Mouse (Mus musculus) neutrophil, adult 5-6 weeks (primary cell): ENCODE measurements at regions not wholly inside any gene's neighbourhood (a gene's known extent, or its start where the extent isn't known, plus 50 kb on each side); places are given as distances from the start of the nearest gene placed in this dataset.
A peak's percentile ranks its signal among the peaks of the same experiment; 100 is the strongest.

Experiments
- ATAC-seq: fragments of 151-379, 151-347 bp; 2 replicates; pipeline ENCODE4 v1.8.0; 2017; ENCODE audit warnings: mild to moderate bottlenecking, moderate TSS enrichment; ENCODE audit not compliant: insufficient number of reproducible peaks, poor library complexity, low FRiP score, severe bottlenecking; ENCODE audit errors: extremely low read depth

DNA sequence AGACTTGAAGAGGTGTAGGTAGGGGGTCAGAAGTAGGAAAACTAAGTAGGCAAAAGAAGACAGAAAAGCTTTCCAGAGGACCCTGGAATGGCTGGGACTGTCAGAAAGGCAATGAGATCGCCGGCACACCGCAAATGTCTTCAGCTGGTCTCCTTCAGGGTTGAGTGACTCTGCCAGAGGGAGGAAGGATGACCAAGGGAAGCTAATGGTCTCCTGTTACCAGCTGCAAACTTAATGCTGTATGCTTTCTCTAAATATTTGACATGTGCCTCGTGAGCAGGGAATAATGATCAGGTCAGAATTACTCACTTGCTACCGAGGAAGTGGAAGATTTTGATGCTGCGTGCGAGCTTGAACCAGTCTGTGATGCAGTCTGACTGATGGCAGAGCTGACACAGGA, 125.2 kb upstream of the Syt6 start:
- ATAC-seq: no peak

DNA sequence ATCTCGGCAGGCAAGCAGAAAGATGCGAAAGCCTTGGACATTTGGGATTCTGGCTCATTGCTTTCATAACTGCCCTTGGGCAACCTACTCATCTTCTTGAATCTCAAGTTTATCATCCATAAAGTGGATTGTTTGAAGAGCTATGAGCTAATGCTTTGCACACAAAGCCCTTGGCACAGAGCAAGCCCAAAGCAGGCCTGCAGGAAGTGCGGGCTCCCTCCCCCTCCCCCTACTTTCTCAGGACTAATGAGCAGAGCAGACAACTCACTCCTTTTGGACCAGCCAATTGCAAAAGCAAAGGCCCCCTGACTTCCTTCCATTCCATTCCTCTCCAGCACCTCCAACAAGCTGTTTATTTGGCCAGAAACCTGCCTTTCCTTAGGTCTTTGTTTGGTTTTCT, 123.1 kb upstream of the Syt6 start:
- no peak for ATAC-seq

DNA sequence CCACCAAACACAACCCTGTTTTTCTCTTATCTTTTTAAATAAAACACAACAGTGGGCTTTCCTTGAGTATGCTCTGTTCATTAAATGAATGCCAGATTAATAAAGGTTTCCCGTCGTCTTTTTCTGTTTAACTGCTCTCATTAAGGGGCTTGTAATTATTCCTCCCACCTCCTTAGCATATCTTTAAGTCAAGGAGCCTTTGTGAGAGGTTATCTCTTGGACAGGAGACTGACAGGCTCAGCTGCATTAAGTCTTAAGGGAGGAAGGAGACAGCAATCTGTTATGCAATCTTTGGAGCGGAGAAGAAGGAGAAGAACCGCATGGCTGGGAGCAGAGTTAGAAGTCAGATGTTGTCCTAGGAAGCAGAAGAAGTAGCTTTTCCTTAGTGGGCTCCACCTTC, 111.3 kb upstream of the Syt6 start:
- ATAC-seq: no peak

DNA sequence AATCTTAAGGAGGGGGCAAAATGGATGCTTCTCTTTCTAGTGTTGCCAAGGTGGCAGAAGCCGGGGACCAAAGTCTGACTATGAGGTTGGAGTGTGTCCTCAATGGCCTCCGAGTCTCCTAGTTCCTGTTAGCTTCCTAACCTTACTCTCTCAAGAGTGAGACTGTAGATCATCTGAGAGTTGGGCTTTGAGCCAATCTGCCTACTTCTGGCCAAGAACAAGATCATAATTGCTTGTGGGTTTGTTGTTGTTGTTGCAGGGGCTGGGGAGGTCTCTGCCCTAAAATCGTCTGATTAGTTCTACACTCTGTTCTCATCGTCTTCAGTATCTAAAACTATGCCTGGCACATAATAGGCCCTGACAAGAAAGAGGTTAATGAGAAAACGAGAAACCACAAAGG, 110.8 kb upstream of the Syt6 start:
- ATAC-seq: no peak

DNA sequence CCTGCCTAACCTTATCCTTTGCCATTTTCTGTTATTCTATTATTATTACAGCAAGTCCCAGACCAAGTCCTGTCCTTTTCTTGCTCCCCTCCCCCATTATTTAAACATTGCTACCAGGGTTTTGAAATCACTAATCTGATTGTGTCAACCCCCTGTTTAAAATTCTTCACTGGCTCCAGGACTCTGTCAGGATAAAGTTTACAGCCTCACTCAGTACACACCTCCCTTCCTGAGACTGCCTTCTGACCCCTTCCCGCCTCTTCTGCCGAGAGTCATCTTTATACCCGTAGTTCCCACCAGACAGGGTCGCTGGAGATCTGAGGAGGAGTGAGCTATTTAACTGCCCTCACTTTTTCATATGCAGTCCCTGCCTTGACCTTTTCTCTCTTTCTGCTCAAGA, 110.3 kb upstream of the Syt6 start:
- no peak for ATAC-seq

DNA sequence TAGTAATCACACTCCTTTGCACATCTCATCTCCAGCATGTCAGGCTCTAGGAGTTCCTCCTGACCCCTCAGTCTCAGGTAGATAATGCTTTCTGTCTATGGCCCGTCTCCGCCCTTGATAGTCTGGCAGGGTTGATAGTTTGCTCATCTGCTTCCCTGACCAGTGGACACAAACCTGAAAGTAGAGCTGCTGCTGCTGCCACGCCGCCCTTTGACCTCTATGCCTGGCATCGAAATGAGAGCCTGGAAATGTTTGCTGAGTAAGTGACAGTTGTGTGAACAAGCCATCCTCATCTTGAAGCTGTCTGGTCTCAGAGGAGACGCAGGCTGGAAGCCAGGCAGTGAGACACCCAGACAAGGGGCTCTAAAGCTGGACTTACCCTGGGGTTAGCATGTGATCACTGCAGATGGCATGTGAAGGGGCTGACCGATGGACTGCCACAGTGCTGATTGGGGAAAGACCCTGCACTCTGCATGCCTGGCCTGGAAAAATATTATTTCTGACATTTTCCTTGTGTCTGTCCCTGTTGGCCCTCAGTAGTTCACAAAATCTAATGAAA, 109.8 kb upstream of the Syt6 start:
- no peak for ATAC-seq

DNA sequence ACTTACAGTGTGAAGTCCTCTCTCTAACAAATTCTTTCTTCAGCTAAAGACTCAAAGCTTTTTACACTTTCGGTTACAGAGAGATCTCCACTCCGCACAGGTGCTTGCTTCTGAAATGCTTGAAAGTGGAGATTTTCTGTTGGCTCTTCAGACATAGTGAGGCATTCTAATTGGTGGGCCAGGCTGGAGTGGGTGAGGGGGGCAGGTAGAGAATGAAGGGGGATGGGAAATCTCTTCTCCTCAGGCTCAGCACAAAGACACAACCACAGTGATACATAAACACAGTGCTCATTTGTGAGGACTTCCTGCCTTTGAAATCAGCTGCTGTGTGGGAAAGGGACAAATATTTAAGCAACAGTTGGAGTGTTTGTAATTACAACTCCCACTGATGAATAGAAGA, 109.1 kb upstream of the Syt6 start:
- no peak for ATAC-seq

DNA sequence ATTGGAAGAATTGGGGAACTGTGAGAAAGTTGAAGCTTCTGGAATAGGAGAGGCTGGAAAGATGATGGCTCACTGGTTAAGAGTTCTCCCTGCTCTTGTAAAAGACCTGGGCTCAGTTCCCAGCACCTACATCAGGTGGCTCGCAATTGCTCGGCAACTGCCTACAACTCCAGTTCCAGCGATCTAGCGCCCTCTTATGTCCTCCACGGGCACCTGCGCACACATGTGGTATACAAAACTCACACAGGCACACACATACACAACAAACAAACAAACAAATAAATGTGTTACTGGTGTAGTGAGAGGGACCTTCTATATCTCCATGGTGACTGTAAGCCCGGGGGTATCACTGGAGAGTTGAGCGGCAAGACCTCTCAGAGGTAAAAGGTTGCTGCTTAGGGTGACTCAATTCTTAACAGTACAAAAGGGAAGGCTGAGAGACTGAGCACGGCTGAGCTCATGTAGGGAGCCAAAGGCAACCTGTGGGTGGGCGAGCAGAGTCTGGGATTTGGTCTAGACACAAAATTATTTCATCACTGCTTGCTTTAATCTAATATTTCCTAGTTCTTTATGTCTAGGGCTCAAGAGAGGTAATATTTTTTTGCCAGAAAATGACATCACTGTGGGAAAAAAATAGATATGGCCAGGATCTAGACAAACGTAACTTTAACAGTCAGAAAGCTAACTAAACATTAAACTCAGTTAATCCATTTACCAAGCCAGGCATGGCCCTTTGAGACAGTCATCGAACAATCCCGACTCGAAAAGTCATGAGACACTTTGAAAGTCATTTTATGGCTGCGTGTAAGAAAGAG, 104.2 kb upstream of the Syt6 start:
- no peak for ATAC-seq

DNA sequence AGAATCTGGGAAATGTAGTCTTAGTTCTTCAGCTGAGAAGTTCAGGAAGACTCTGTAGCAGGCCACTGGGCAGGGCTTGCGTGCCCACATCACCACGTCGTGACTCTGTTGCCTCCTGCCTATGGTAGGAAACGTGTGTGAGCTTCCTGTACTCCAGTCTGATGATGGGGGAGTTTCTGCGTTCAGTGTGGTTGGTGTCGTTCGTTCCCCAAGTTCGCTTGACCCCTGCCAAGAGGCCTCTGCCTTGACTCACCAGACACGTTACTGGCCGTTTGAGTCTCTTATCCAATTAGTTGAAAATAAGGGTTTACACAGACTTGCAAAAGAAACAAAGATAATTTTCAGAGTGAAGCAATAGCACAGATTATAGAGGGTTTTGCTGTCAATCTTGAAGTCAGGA, 102.4 kb upstream of the Syt6 start:
- no peak for ATAC-seq

DNA sequence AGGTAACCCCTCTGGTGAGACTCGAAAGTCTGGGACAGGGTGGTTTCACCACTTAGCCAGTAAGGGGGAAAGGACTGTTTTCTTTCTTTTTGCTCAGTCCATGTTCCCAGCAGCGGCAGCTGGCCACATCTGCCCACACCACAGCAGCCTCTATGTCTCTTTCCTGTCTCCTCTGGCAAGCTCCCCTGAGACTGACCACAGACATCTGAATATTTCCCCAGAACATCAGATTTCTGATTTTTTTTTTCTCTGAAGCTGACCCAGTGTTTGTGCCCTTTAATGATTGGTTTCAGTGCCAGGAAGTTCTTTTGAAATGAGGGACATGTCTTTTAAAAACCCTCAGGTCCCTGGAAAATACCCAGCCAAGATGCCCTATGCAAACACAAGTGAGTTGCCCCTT, 101.7 kb upstream of the Syt6 start:
- no peak for ATAC-seq

DNA sequence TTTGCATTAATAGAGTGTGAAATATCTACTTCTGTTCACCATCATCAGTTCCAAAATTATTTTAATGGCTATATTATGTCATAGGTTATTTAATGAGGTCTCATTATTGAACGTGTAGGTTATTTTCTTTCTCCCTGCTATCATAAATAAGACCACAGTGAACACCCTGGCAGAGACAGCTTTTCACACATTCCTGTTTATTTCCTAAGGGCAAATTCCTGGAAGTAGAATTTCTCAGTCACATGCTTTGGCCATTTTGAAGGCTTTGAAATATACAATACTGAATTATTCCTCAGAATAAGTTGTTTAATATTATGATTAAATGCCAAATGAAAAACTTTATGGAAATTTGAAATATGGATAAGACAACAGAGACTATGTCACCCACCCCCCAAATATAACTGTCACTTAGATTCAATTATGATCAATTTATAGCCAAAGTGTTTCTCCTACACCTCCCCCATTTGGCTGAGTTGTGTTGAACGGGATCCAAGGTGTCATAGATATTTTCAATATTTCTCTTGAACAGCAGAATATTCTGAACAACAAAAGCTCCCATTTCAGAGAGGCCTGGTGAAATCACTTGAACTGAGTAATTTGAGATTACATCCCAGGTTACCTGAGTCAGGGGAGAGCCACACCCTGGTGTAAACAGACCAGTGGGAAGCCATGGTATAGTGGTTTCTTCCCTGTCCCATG, 95.0 kb upstream of the Syt6 start:
- no peak for ATAC-seq

DNA sequence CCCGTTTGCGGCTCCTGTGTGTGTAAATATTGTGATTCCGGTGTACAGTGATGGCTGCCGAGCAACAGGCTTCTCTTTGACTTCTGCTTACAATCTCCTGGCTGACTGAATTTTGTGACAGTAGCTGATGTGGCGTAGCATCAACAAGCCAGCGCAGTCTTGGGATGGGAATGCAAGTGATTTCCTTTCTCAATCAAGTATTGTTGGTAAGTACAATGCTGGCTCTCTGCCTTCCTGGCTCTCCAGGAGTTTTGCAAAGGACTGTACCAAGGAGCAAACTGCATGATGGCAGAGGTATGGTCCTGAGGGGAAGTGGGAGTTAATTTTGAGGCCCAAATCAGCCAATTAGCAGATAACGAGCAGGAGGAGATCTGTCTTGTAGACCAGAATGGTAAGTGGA, 94.4 kb upstream of the Syt6 start:
- no peak for ATAC-seq

DNA sequence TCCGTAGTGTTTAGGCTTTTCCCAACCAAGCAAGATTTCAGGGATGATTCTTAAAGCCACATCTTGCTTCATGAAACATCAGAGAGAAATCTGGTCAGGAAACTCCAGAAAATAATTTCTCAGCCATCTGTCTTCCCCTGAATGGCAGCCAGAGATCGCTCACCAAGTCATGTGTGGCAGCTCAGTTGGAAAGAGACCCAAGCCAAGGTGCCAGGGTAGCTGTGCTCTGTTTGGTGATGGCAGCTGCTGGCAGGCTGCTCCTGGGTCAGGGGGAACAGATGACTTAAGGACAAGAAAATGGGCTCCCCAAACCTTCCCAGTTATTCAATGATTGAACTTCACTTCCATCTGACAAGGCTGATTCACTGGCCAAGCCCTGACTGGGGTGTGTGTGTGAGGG, 91.7 kb upstream of the Syt6 start:
- no peak for ATAC-seq

DNA sequence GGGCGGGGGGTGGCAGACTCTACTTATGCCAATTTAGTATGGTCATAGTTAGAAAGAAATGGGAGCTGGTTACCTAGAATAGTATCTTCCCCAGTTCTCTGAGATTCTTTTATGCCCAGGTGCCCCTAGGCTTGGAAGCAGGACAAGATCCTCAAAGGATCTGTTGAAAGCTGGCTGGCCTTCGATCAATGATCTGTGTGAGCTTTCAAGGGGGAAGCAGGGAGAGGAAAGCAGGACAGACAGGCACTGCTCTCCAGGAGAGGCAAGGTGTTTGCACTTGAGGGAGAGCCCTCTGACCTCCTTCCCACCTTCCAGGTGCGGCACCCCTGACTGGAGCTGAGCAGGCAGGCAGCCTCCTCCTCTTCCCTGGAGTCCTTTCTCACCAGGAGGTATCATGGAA, 91.3 kb upstream of the Syt6 start:
- ATAC-seq: no peak

DNA sequence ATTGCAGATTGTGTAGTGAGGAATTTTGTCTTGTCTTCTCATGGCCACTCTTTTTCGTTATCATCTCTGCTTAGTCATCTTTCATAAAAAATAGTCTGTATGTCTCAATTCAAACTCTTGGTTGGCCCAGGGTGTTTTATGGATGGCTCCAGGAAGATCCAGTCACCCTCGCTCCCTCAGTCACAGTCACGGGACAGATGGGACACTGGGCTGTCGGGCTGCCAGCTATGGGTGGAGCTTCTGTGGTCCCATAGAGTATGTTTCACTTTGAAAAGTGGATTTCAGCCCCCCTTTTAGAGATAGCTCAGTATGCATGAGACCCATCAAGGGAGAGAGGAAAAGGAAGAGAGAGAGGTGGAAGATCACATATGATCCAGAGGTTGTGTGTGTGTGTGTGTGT, 85.2 kb upstream of the Syt6 start:
- no peak for ATAC-seq

DNA sequence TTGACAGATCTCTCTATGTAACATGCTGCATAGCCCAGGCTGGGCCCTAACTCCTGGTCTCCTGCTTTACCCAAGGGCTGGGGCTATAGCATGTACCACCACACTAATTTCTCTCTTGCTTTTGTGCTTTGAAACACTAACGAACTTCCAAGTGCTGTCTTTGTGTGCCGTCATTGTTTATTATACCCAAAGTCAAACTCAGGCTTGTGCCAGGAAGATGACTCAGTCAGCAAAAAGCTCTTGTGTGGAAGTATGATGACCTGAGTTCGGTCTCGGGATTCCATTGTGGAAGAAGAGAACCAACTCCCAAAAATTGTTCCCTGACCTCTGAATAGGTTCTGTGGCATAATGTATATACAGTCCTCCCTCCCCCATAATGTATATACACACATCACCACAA, 84.1 kb upstream of the Syt6 start:
- no peak for ATAC-seq

DNA sequence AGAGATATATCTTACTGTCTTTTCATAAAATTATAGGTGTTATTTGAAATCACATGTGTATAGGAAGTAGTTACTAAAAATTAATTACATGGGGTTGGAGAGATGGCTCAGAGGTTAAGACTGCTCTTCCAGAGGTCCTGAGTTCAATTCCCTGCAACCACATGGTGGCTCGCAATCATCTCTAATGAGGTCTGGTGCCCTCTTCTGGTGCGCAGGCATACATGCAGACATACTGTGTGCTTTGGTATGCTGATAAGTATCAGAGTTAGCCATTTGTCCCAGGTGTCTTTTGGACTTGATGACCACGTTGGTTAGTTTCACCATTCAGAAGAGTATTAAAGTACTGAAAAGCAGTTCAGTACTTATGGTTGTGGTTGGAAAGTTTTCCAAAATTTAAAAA, 82.8 kb upstream of the Syt6 start:
- no peak for ATAC-seq

DNA sequence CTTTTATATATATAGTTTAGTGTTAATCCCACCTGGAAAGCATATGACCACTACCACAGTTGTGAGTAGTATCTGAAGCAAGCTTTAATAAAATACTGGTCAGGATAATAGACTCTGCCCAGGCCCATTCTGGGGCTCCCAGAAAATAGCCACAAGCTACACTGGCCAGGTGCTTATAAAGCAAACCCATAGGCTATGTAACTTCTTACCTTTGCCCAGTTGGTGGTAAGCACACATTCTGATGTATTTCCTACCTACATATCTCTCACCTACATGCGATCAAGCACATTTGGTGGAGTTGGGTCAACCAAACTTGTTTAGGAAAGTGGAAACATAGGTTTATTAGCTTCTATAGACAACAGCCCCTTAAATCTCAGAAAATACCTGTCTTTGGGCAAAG, 81.4 kb upstream of the Syt6 start:
- no peak for ATAC-seq

DNA sequence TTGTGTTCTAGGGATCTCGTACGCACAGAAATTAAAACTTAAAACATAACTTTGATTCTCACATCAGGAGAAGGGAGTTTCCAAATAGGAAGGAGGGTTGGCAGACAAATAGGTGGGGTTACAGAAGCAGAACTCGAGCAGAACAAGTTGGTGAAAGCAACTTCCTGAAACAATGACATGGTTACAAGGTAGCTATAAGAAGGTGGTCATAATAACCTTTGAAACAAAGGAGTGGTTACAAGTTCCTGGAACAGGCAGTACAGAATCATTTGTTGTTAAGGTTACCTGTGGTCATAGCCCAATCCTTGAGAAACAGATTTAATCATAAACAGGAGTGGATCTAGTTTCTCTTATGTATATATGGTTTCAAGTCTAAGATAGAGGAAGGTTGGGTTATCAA, 81.0 kb upstream of the Syt6 start:
- ATAC-seq: peak; percentile 64

DNA sequence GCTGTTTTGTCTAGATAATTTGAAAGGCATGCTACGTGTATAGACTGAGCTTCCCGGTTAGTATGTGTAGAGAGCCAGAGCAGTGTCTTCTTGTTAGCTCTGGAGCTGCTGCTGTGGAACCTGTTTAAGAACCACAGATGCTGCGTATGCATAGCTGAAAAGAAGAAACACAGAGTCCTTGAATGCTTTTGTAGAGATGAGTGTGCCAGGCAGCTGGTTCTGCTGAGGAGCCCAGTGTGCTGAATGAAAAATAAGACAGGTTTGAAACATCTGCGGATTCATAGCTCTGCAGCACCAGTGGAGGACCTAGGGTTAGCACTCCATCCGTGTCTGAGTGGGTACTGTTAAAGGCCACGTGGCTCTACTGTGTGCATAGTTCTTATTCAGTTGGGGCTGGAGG, 78.9 kb upstream of the Syt6 start:
- ATAC-seq: no peak

DNA sequence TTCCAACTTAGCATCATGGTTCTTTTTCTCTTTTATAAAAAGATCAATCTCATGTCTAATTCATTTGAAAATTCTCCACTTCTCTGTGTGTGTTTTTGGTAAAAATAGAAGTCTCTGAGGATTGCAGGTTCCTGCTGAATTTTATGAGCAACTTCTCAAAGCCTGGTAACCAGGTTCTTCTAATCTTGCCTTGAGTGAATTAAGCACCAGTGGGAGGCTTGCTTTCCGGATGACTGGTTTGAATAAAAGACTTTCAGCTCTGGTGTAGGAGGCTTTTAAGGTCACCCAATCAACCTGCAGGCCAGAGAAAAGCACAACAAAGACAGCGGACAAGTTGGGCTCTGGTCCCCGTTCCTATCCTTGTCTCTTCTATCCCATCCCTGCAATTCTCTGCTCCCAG, 78.3 kb upstream of the Syt6 start:
- ATAC-seq: no peak
